Mouse (Mus musculus): Measurements from ENCODE around the gene Gm45717.
A peak's percentile ranks its signal among the peaks of the same experiment; 100 is the strongest.

DNA sequence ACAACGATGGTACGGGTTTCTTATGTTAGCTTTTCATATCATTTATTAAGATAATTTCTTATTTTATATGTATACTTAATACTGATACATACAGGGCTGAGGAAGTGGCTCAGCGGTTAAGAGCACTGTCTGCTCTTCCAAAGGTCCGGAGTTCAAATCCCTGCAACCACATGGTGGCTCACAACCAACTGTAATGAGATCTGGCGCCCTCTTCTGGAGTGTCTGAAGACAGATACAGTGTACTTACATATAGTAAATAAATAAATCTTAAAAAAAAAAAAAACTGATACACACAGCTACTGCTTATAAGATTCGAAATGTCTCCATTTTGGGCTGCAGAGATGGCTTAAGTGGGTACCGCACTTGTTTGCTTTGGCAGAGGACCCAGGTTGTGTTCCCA is 48.0 kb downstream of the Gm45717 start:
- TF ChIP-seq EP300 (IDR thresholded peaks at IDR 0.05; ENCODE audit: insufficient read depth, low read depth, low read length) (no peak), CTCF (IDR thresholded peaks at IDR 0.05) (peak; percentile 47)
